Mouse (Mus musculus): ENCODE measurements at regions not wholly inside any gene's neighbourhood (a gene's known extent, or its start where the extent isn't known, plus 50 kb on each side); places are given as distances from the start of the nearest gene placed in this dataset.

DNA sequence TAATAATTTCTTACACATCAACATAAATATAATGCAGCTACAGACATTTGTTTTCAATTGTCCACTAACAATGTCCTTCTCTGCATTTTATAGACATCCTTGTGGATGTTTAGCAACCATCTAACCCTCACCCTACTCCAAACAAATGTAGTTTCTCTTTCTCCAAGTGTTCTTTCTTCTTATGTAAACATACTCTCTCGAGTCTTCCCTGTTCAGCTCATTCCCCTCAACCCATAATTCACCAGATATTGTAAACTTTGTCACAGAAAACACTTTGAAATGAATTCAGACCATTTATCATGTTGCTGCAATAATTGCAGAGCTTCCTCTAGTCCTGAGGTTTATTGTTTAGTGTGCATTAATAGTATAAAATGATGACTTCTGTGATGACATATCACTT lies 172.6 kb upstream of the Gm17509 start:
- TF ChIP-seq CTCF (IDR thresholded peaks at IDR 0.05; ENCODE audit: control insufficient read depth, insufficient read depth, insufficient read length) (no peak), MYOG (IDR thresholded peaks at IDR 0.05; ENCODE audit: control insufficient read depth, extremely low read depth, insufficient read length) (no peak), CEBPB (IDR thresholded peaks at IDR 0.05; ENCODE audit: low read depth) (no peak), FOSL1 (IDR thresholded peaks at IDR 0.05; ENCODE audit: insufficient read depth, low read length, poor library complexity, severe bottlenecking) (no peak), MAX (IDR thresholded peaks at IDR 0.05) (no peak)

Measured in C2C12 (cell line).